Mouse (Mus musculus) spleen, postnatal 0 days (tissue): ENCODE data around the gene Olfr773. TPM values are rescaled to one million over a fixed set of nuclear protein-coding genes. Genes with fewer than 3 reads are reported as not detected.

Source experiments
- polyA plus RNA-seq: library from polyadenylated mRNA; unstranded; fragments of >200 nt; fragmentation: Nextera tagmentation; extraction: Ambion mirVana; gene quantifications from 2 replicates; pipeline ENCODE4 v1.2.1, GENCODE M21; 2015

The Olfr773 gene
- polyA plus RNA-seq: not detected in 2 replicates

DNA sequence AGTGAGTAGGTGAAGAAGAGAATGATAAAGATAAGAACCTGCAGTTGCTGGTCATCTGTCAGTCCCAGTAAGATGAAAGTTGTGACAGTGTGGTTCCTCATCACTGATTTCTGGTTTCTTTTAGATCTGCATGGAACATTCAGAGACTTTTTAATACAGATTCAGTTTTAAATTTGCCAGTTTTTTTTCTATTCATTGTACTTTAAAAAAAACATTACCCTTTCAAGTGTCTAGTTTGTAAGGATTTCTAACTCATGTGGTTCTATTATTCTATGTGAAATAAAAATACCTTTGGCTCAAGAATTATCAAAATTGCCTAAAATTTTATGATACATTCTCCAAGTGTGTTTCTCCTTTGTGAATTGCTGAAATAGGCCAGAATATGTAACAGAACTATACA is at the start of gene Olfr773:
TSS of gene Olfr773 (minus strand) at position 101 of the 400 bp plus-strand sequence.

DNA sequence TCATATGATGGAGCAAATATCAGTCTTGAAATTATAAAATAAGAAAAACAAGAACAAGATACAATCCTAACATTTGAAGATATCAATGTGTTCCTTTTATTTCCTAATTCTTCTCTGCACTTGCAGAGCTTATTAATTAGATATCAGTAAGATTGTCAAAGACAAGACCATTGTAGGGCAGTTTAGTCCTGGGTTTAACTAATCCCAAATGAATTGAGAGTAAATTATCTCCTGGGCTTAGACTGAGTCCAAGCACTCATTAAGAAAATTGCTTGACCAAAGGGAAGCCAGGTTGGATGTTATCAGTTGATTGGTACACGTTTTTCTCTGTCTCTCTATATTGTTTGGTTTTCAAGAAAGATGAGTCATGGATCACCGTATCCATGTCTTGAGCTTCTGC is 48.7 kb upstream of the Olfr773 start, which contains the start of gene Olfr774:
TSS of gene Olfr774 (plus strand) at position 301 of the 400 bp plus-strand sequence.

DNA sequence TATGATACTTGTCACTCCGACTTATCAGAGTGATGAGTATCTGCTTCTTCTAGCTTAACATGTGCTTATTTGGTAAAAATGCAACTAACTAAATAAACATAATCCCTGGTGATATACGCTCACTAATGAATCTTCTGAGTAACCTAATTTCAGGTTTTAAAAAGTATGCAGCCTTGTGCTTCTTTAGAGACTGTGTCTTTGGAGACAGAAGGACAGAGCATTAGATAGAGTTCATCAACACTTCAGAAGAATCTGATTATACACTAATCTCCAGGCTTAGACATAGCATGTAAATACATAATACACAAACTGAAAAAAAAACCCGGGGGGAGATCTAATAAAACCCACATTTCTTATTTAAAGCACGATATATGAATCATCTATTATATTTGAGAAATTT is 9.4 kb downstream of the Olfr773 start, which contains the start of gene Olfr772:
TSS of gene Olfr772 (minus strand) at position 101 of the 400 bp plus-strand sequence.

DNA sequence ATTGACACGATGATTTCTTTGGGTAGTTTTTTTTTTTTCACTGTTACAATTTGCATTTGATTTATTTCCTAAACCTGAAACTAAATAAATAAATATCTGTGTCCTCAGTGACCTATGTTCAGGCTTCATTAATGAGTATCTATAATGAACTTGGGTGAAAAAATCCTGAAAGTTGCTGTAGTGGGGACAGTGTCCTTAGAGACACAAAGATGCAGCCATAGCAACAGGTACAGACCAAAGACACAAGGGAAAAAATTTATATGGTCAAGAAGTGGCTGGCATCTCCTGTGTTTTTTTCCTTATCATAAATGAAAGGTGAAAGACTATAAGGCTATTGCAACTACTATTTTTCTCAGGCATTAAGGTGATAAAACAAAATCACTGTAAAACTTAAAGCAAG is 22.6 kb downstream of the Olfr773 start, which contains the start of gene Olfr771:
TSS of gene Olfr771 (minus strand) at position 101 of the 400 bp plus-strand sequence.

DNA sequence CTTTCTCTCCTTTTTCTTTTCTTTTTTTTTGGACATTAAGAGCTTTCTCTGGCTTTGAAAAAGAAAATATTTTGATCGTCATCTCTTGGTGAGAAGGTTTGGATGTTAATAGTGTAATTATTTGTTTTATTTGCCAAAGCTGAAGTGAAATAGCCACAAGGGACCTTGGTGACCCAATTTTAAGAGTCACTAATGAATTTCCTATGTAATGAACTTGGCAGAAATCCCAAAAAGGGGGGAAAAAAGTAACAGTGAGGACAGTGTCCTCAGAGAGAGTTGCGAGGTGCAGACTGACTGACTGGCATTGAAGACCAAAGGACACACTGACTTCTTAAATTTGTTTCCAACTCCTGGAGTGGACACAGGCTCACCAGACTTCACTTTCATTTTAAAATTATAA is 48.3 kb downstream of the Olfr773 start, which contains the start of gene Olfr770:
TSS of gene Olfr770 (minus strand) at position 101 of the 400 bp plus-strand sequence.

Other genes with a start within 250 kb of the Olfr773 start
- 0.10 TPM in 1 of 2 replicates, not detected in the other for gene Mettl7b, start 226.4 kb downstream of the Olfr773 start, polyA plus RNA-seq
- gene Olfr9, start 198.0 kb downstream of the Olfr773 start, polyA plus RNA-seq: not detected in 2 replicates
- gene Olfr763, start 176.6 kb downstream of the Olfr773 start, polyA plus RNA-seq: not detected in 2 replicates
- gene Olfr764-ps1, start 147.5 kb downstream of the Olfr773 start, polyA plus RNA-seq: not detected in 2 replicates
- gene Olfr765, start 137.4 kb downstream of the Olfr773 start, polyA plus RNA-seq: not detected in 2 replicates
- not detected in 2 replicates for gene Olfr766-ps1, start 118.4 kb downstream of the Olfr773 start, polyA plus RNA-seq
- gene Olfr767, start 104.5 kb downstream of the Olfr773 start, polyA plus RNA-seq: not detected in 2 replicates
- not detected in 2 replicates for gene Olfr768, start 88.0 kb downstream of the Olfr773 start, polyA plus RNA-seq
- not detected in 2 replicates for gene Olfr769, start 69.6 kb downstream of the Olfr773 start, polyA plus RNA-seq
- not detected in 2 replicates for gene Olfr770, start 48.4 kb downstream of the Olfr773 start, polyA plus RNA-seq
- gene Olfr771, start 22.7 kb downstream of the Olfr773 start, polyA plus RNA-seq: not detected in 2 replicates
- not detected in 2 replicates for gene Olfr772, start 9.5 kb downstream of the Olfr773 start, polyA plus RNA-seq
- gene Olfr774, start 48.8 kb upstream of the Olfr773 start, polyA plus RNA-seq: not detected in 2 replicates
- not detected in 2 replicates for gene Olfr775, start 61.0 kb upstream of the Olfr773 start, polyA plus RNA-seq
- gene Olfr776, start 71.7 kb upstream of the Olfr773 start, polyA plus RNA-seq: not detected in 2 replicates
- gene Olfr777, start 84.1 kb upstream of the Olfr773 start, polyA plus RNA-seq: not detected in 2 replicates
- not detected in 2 replicates for gene Olfr780, start 130.7 kb upstream of the Olfr773 start, polyA plus RNA-seq
- gene Olfr781, start 141.4 kb upstream of the Olfr773 start, polyA plus RNA-seq: not detected in 2 replicates
- not detected in 2 replicates for gene Olfr782, start 161.4 kb upstream of the Olfr773 start, polyA plus RNA-seq
- 0.04 and 0.07 TPM in 2 replicates for gene Olfr784, start 196.7 kb upstream of the Olfr773 start, polyA plus RNA-seq
- not detected in 2 replicates for gene Olfr785, start 218.0 kb upstream of the Olfr773 start, polyA plus RNA-seq
- gene Olfr786, start 239.9 kb upstream of the Olfr773 start, polyA plus RNA-seq: not detected in 2 replicates